Mouse (Mus musculus) erythroid progenitor cell, adult 5-6 weeks (primary cell): ENCODE data around the gene Hspa12b. TPM values are rescaled to one million over a fixed set of nuclear protein-coding genes. Genes with fewer than 3 reads are reported as not detected.

ENCODE experiments used
- ATAC-seq: replicated peaks from 2 replicates; pipeline ENCODE4 v1.8.0; 2016; ENCODE audit warnings: moderate number of reproducible peaks, mild to moderate bottlenecking, moderate TSS enrichment, inconsistent platforms; ENCODE audit not compliant: poor library complexity, low FRiP score, severe bottlenecking
- total RNA-seq, 2 experiments: library from RNA; stranded (forward) in 1 of 2; stranded (reverse) in 1 of 2; fragments of 150-400 nt in 1 of 2; fragments of 186-747, 209-891 nt in 1 of 2; gene quantifications; 2 replicates each; pipeline versions ENCODE4 v1.2.3 to v1.2.4; 2015 to 2017; ENCODE audit warnings: low replicate concordance in 2 of 2

The Hspa12b gene
- total RNA-seq, 2 experiments from 2014 or later, result not detected

GRCm38 (mm10) chr2:131146193-131147042 is 19.3 kb downstream of the Hspa12b start:
- ATAC-seq, result no peak

DNA sequence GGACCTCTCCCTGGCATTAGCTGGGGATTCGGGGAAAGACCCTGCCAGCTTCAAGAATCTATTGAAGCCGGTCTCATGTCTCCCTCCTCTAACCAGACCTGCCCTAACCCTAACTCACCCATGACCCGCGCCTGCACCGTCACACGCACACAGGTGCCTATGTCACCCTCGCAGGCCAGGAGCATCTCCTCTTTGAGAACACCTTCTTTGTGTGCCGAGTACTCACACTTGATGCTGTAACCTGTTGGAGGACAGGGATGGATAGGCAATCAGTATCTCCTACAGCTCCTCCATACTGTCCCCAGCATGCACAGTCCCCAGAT is 19.9 kb downstream of the Hspa12b start:
- no peak for ATAC-seq

- no peak for ATAC-seq
Observed at GRCm38 (mm10) chr2:131148353-131149253, 21.5 kb downstream of the Hspa12b start.

- no peak for ATAC-seq
Observed at GRCm38 (mm10) chr2:131149254-131149578, 22.1 kb downstream of the Hspa12b start.

DNA sequence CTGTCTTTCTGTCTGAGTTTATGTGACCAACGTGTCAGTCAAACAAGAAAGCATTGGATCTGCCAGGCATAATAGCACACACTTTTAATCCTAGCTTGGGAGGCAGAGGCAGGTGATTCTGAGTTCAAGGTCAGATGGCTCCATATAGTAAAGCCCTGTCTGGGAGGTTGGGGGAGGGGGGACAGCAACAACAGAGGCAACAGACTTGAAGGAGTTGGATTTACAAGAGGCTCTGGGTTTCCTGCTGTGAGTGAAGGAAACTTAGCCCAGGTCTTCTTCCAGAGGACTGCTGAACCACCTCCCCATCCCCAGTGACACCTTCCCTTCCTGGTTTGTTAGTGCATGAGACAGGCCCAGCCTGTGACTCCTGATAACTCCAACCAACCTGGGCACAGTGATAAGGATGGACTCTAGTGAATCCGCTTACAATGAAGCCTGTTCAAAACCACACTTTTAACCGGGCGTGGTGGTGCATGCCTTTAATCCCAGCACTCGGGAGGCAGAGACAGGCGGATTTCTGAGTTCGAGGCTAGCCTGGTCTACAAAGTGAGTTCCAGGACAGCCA is 25.2 kb downstream of the Hspa12b start:
- ATAC-seq, result peak; percentile 96

DNA sequence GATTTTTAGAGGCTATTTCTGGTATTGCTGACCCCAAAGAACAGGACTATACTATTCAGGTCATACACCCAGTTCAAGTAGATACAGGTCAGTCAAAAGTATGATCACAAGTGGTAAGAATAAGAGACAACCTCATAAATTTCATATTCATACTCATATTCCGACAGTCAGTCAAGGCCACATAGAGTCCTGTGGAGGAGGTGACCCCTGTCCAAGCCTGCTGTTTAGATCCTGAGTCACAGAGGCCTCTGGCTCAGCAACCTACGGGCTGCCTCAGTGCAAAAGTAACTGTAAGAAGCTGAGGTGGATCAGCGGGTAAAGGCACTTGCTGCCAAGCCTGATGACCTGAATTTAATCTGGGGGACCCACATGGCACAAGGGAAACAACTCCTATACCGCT is 27.0 kb downstream of the Hspa12b start:
- ATAC-seq, result no peak

GRCm38 (mm10) chr2:131156987-131157386 is 29.9 kb downstream of the Hspa12b start:
- no peak for ATAC-seq

DNA sequence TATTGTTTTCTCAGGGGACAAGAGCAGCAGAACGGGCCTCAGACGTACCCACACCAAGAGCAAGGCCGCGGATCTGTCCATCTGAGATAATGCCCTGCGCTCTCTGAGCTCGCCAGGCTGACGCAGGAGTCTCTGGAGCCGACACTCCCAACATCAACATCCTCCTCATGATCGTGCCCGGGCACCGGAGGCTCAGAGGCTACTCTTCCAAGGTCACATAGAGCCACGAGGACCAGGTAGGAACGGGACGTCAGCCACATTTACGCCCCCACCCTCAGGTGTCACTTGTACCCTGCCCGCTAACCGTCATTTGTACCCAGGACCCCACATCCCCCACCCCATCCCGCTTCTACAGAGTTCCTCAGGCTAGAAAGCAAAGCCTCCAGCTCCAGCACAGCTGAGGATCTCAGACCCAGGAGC is 32.4 kb downstream of the Hspa12b start:
- peak; percentile 76 for ATAC-seq

DNA sequence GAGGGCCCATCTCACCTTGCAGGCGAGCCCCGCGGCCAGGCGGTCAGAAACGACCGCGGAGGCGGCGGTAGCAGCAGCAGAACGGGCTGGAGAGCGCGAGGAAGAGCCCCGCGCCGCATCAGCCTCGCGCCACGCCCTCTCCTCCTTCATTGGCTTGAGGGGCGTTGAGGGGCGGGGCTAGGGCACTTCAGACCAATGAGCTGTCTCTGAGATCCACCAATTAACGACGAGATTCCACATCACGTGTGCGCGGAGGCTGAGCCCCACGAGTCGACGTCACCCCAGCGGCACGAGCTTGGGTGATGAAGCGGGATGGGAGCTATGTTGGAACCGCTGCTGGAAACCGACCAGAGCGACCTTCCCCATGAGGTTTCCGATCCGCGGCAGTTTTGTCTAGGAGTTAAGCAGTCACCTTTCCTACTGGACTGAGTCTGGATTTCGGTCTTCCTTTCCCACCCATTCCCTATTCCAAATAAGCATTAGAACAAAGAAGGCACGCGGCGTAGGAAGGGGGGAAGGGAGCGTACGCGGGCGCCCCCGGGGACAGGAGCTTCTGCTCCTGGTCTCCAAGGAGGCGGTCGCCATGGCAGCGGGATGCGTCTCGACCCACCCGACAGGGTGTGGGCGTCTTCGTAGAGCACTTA is 33.0 kb downstream of the Hspa12b start, which contains the start of gene 1700037H04Rik:
TSS of gene 1700037H04Rik (minus strand) at position 144 of the 644 bp plus-strand sequence.
- ATAC-seq, result peak; percentile 91

- ATAC-seq, result peak; percentile 16
Observed at GRCm38 (mm10) chr2:131160671-131161111, 33.6 kb downstream of the Hspa12b start.

GRCm38 (mm10) chr2:131163924-131164323 is 36.8 kb downstream of the Hspa12b start:
- no peak for ATAC-seq

GRCm38 (mm10) chr2:131166172-131166571 is 39.1 kb downstream of the Hspa12b start:
- ATAC-seq, result no peak

DNA sequence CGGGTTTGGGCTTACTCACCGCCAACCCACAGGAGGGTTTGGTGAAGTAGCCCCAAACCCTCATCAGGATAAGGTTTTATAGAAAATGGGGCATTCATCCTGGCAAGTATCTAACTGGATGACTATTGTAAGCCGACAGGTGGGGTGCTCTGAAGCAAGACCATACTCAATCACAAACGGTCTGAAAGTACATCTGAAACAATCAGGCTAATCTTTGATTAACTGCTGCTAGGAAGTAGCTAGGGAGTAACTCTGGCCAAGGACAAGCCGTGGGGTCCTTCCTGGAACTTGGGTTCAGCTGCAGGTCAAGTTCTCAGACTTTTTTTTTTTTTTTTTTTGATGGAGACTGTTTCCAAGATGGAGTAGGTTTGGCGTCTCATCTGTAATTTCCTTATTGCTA is 40.9 kb downstream of the Hspa12b start:
- ATAC-seq, result no peak

- ATAC-seq, result no peak
Observed at GRCm38 (mm10) chr2:131168914-131169313, 41.8 kb downstream of the Hspa12b start.

DNA sequence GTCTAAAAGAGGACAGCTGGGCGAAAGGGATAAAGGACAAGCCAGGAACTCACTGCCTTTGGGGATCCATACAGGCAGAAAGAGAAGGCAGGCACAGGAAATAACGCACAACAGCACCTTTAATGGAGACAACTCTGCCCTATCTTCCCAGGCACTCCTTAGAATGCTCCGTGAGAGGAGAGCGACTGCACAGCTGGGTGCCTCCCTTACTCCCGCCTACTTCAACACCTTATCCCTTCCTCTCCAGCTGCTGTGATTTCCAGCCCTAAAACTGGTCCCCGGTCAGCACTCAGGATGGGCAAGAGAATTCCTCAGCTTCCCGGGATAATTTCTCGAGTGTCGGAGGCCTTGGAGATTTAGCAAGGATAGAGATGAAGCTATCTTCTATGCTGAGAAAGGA is 43.9 kb downstream of the Hspa12b start:
- ATAC-seq, result no peak

DNA sequence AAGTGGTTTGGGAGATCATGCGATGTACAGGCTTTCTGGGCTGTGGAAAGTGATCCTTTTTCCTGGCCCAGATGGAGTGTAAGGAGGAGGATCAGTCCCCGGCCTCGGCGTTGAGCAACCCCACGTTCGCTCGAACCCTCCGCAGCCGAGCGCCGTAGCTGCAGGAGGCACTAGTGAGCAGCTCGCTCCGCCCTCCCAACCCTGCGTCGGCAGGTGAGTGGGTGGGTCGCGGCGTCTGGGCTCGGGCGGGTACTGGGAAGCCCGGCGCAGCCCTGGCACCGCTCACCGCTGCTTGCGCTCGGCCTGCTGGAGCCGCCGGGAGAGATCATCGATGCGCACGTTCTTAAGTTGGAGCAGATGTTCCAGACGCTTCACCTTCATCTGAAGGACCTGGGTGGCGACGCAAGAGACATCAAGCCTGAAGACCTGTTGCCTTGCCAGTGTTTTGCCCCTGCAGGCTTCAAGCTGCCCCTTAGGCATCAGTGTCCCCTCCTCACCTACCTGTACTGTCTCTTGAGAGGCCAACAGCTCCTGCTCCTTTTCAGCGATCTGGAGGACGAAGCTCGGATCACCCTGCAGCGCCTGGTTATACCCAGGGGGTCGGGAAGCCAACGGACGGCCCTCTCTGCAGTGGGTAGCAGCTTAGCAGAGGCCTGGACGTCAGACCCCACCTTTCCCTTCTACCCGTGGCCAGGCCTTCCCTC is 44.5 kb downstream of the Hspa12b start:
- ATAC-seq, result no peak

GRCm38 (mm10) chr2:131172322-131172721 is 45.2 kb downstream of the Hspa12b start:
- ATAC-seq, result no peak

GRCm38 (mm10) chr2:131174700-131175099 is 47.6 kb downstream of the Hspa12b start:
- ATAC-seq, result peak; percentile 75

DNA sequence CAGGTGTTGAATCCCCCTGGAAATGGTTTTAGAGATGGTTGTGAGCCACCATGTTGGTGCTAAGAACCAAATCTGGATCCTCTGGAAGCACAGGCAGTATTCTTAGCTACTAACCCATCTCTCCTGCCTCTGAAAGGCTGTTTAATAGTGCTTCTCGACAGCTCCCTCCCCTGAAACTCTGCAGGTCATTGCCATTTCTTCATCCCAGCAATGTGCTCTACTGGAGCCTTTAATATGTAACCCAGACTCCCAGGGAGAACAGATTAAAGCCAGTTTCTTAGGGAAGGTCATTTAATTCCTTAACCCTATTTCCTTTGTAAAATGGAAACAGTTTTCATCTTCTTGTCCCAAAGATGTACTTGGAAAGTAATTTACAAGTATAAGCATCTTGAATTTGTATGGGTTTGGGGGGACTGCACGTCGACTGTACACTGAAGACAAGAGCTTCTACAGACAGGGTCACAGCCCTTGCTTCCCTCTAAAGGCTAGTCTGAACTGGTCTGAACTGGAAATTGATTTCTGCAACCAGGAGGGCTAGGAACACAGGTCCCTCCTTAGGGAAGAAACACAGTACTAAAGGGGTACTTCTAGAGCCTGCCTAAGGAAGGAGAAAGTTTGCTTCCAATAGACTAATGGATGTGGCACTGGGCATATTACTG is 48.3 kb downstream of the Hspa12b start:
- no peak for ATAC-seq
